Mouse (Mus musculus): Measurements from ENCODE around the gene Sgce. TPM values are rescaled to one million over a fixed set of nuclear protein-coding genes. Genes with fewer than 3 reads are reported as not detected.

Sgce gene
- polyA plus RNA-seq, 1 experiment from 2014 or later = 50.6 TPM

GRCm38 (mm10) chr6:4751355-4751754 lies 4.3 kb upstream of the Sgce start:
- ATAC-seq (replicated peaks; ENCODE audit: low FRiP score, low read depth) = no peak
- H3K9ac ChIP-seq (ENCODE audit: low read depth, low read length) = no peak overlapping the region
- no peaks in the 10 kb centered on the region for H3K27me3 ChIP-seq (ENCODE audit: insufficient read depth, low read length)
- no peaks in the 10 kb centered on the region; the same call in 1 of the 2 replicates for H3K9me3 ChIP-seq (replicated peaks; ENCODE audit: low read length)
- TF ChIP-seq CTCF (IDR thresholded peaks at IDR 0.05; ENCODE audit: low read depth) = no peak
- WGBS = 78% methylated on average over 4 of the region's 4 CpGs
- DNase-seq (ENCODE audit: low spot score) = no peak
- H3K4me2 ChIP-seq (ENCODE audit: low read length) = no peak overlapping the region
- no peaks in the 10 kb centered on the region for H3K36me3 ChIP-seq (ENCODE audit: insufficient read depth, low read length)
- no peak overlapping the region for H3K4me3 ChIP-seq (replicated peaks; ENCODE audit: low read depth, low read length)
- H3K4me1 ChIP-seq (replicated peaks; ENCODE audit: insufficient read depth, low read length) = no peaks in the 10 kb centered on the region
- H3K27ac ChIP-seq = no peak overlapping the region

- Histone ChIP-seq H3K27me3 (ENCODE audit: insufficient read depth, low read length) (no peaks in the 10 kb centered on the region), H3K27ac (no peak overlapping the region), H3K9ac (ENCODE audit: low read depth, low read length) (no peak overlapping the region), H3K4me3 (replicated peaks; ENCODE audit: low read depth, low read length) (no peak overlapping the region; the same call in 1 of the 2 replicates), H3K9me3 (replicated peaks; ENCODE audit: low read length) (no peaks in the 10 kb centered on the region), H3K4me1 (replicated peaks; ENCODE audit: insufficient read depth, low read length) (no peaks in the 10 kb centered on the region), H3K36me3 (ENCODE audit: insufficient read depth, low read length) (no peaks in the 10 kb centered on the region), H3K4me2 (ENCODE audit: low read length) (peak overlapping the region; percentile 62)
- DNase-seq (ENCODE audit: low spot score) (peak; percentile 91), ATAC-seq (replicated peaks; ENCODE audit: low FRiP score, low read depth) (peak; percentile 97)
- peak; percentile 32; the same call in 1 of the 2 replicates for TF ChIP-seq CTCF (IDR thresholded peaks at IDR 0.05; ENCODE audit: low read depth)
- 54% methylated on average over 19 of the region's 22 CpGs for WGBS
Observed at GRCm38 (mm10) chr6:4749091-4749490, 2.1 kb upstream of the Sgce start.

- Histone ChIP-seq H3K9me3 (replicated peaks; ENCODE audit: low read length) (no peaks in the 10 kb centered on the region), H3K27me3 (ENCODE audit: insufficient read depth, low read length) (no peaks in the 10 kb centered on the region), H3K9ac (ENCODE audit: low read depth, low read length) (no peak overlapping the region), H3K4me1 (replicated peaks; ENCODE audit: insufficient read depth, low read length) (no peaks in the 10 kb centered on the region), H3K4me2 (ENCODE audit: low read length) (peak overlapping the region; percentile 62), H3K27ac (no peak overlapping the region), H3K4me3 (replicated peaks; ENCODE audit: low read depth, low read length) (peak overlapping the region; percentile 42), H3K36me3 (ENCODE audit: insufficient read depth, low read length) (no peaks in the 10 kb centered on the region)
- no peak for TF ChIP-seq CTCF (IDR thresholded peaks at IDR 0.05; ENCODE audit: low read depth)
- ATAC-seq (replicated peaks; ENCODE audit: low FRiP score, low read depth) = peak; percentile 3; the same call in 1 of the 2 replicates
- no peak for DNase-seq (ENCODE audit: low spot score)
- 56% methylated on average over 15 of the region's 15 CpGs for WGBS
Observed at GRCm38 (mm10) chr6:4748506-4748961, 1.5 kb upstream of the Sgce start.

DNA sequence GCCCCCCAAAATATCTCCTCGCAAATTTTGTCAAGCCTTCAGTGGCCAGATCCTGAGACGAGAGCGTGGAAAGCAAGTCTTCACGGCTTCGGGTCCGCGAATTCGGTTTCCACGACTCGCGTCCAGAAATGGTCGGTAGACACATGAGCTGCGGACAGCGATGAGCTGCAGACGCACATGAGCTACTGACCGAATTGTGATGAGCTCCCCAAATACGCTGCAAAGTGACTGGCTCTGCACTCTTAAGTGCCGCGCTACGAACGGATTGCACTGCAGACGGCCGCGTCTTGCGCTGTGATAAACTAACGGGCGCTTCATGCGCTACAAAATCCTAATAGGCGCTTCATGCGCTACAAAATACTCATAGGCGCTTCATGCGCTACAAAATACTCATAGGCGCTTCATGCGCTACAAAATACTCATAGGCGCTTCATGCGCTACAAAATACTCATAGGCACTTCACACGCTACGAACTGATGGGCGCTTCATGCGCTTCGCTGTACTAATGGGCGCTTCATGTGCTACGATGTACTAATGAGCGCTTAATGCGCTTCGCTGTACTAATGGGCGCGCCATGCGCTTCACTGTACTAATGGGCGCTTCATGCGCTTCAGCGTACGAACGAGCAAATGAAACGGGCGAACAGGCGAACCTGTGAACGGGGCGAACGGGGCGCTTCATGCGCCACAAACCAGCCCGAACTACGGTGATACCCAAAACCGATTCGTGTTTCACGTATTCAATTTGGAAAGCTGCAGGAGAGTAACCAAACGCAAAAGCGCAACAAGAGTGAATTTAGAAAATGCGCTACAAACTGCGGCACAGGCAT lies 884 bp upstream of the Sgce start:
- TF ChIP-seq CTCF (IDR thresholded peaks at IDR 0.05; ENCODE audit: low read depth) = no peak
- H3K9me3 ChIP-seq (replicated peaks; ENCODE audit: low read length) = no peaks in the 10 kb centered on the region
- H3K27me3 ChIP-seq (ENCODE audit: insufficient read depth, low read length) = no peaks in the 10 kb centered on the region
- WGBS = 51% methylated on average over 71 of the region's 71 CpGs
- no peak overlapping the region for H3K9ac ChIP-seq (ENCODE audit: low read depth, low read length)
- no peak overlapping the region for H3K27ac ChIP-seq
- peak overlapping the region; percentile 62 for H3K4me2 ChIP-seq (ENCODE audit: low read length)
- ATAC-seq (replicated peaks; ENCODE audit: low FRiP score, low read depth) (no peak), DNase-seq (ENCODE audit: low spot score) (peak; percentile 46)
- H3K4me1 ChIP-seq (replicated peaks; ENCODE audit: insufficient read depth, low read length) = no peaks in the 10 kb centered on the region
- H3K4me3 ChIP-seq (replicated peaks; ENCODE audit: low read depth, low read length) = peak overlapping the region; percentile 42
- H3K36me3 ChIP-seq (ENCODE audit: insufficient read depth, low read length) = no peaks in the 10 kb centered on the region

DNA sequence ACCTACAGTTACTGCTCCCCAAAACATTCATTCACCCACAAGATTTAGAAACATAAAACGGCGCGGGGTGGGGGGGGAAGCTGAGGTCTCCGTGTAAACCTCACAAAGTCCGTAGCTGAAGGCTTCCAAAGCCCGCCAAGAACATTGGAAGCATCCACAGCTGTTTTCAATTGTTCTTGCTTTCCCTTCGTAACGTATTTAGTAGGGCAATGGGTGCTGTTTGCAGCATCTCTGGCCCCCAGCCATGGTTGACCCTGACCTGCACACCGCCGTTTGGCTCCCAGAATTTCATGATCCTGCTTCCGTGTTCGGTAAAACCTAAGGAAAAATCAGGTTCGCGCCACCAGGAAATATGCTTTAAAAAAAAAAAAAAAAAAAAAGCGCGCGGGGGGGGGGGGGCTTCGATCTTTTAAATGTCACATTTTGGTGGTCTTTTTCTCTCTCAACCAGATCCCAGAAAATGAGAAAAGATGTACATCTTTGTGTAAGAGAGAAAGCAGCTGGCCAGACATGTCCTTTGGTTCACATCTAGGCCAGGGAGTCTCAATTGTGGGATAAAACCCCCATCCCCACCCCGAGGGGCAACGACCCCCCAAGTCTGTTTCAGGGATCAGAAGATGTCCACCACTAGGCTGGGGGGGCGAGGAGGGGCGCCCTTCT lies 841 bp downstream of the Sgce start:
- Histone ChIP-seq H3K4me2 (ENCODE audit: low read length) (peak overlapping the region; percentile 62), H3K4me1 (replicated peaks; ENCODE audit: insufficient read depth, low read length) (no peaks in the 10 kb centered on the region), H3K36me3 (ENCODE audit: insufficient read depth, low read length) (no peaks in the 10 kb centered on the region), H3K27ac (peak overlapping the region; percentile 66; the same call in 1 of the 2 replicates), H3K4me3 (replicated peaks; ENCODE audit: low read depth, low read length) (peak overlapping the region; percentile 42), H3K9ac (ENCODE audit: low read depth, low read length) (peak overlapping the region; percentile 58), H3K9me3 (replicated peaks; ENCODE audit: low read length) (no peaks in the 10 kb centered on the region), H3K27me3 (ENCODE audit: insufficient read depth, low read length) (no peaks in the 10 kb centered on the region)
- no peak for TF ChIP-seq CTCF (IDR thresholded peaks at IDR 0.05; ENCODE audit: low read depth)
- WGBS = 67% methylated on average over 22 of the region's 22 CpGs
- ATAC-seq (replicated peaks; ENCODE audit: low FRiP score, low read depth) (no peak), DNase-seq (ENCODE audit: low spot score) (no peak)

- Histone ChIP-seq H3K9ac (ENCODE audit: low read depth, low read length) (no peak overlapping the region), H3K9me3 (replicated peaks; ENCODE audit: low read length) (no peaks in the 10 kb centered on the region), H3K27me3 (ENCODE audit: insufficient read depth, low read length) (no peaks in the 10 kb centered on the region), H3K4me2 (ENCODE audit: low read length) (no peak overlapping the region), H3K36me3 (ENCODE audit: insufficient read depth, low read length) (no peaks in the 10 kb centered on the region), H3K4me3 (replicated peaks; ENCODE audit: low read depth, low read length) (no peak overlapping the region), H3K27ac (no peak overlapping the region), H3K4me1 (replicated peaks; ENCODE audit: insufficient read depth, low read length) (no peaks in the 10 kb centered on the region)
- ATAC-seq (replicated peaks; ENCODE audit: low FRiP score, low read depth) (no peak), DNase-seq (ENCODE audit: low spot score) (peak; percentile 57)
- 45% methylated on average over 6 of the region's 6 CpGs for WGBS
- TF ChIP-seq CTCF (IDR thresholded peaks at IDR 0.05; ENCODE audit: low read depth) = no peak
Observed at GRCm38 (mm10) chr6:4740511-4740910, 6.5 kb downstream of the Sgce start.
